Mouse (Mus musculus) megakaryocyte, embryonic 14.5 days (primary cell): ENCODE results near the gene Hus1. TPM values are rescaled to one million over a fixed set of nuclear protein-coding genes. Genes with fewer than 3 reads are reported as not detected.

Experiments used
- H3K27me3 ChIP-seq: replicated peaks from 2 replicates; pipeline ENCODE3; 2012; ENCODE audit warnings: inconsistent platforms
- H3K36me3 ChIP-seq: replicated peaks from 2 replicates; pipeline ENCODE3; 2012; ENCODE audit warnings: low read length, inconsistent platforms, mixed read lengths
- H3K4me1 ChIP-seq: 2 replicates; pipeline ENCODE4 v1.6.1; 2012; ENCODE audit warnings: inconsistent platforms
- H3K4me3 ChIP-seq: replicated peaks from 2 replicates; pipeline ENCODE3; 2012; ENCODE audit warnings: moderate library complexity, mild to moderate bottlenecking, inconsistent platforms
- H3K9me3 ChIP-seq: 2 replicates; pipeline ENCODE4 v1.6.1; 2012; ENCODE audit warnings: inconsistent platforms
- FLI1 ChIP-seq: IDR thresholded peaks from 2 replicates; pipeline ENCODE4 v1.6.1; 2012; ENCODE audit warnings: low read length, inconsistent platforms, mixed read lengths
- GATA1 ChIP-seq: IDR thresholded peaks from 3 replicates; pipeline ENCODE4 v1.6.1; 2012; ENCODE audit warnings: mixed read lengths, low read length, inconsistent platforms, borderline replicate concordance
- polyA plus RNA-seq: library from polyadenylated mRNA; stranded (reverse); fragments of >175 nt; gene quantifications from 2 replicates; pipeline ENCODE4 v1.2.3, GENCODE M21; 2012; ENCODE audit warnings: low replicate concordance; ENCODE audit not compliant: insufficient read depth

Hus1 gene
- polyA plus RNA-seq, 1 experiment: 1.5 TPM

DNA sequence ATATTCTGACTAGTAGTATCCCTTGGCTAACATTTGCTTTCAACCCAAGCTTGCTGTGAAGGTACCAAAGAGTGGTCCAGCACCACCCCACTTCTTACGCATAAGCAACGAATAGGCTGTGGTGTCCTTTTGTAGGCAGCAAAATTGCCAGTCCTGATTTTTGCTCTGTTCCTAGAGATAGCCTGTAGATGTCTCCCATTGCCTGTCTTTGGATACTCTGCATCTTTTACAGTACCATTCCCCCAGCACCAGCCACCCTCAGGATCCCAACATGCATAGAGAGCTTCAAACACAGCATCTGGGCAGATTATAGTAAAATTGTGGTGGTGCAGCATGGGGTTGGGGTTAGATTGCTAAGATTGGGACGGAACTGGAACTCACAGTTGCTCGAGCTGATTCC is 22.9 kb downstream of the Hus1 start:
- H3K9me3 ChIP-seq: 0 out of 2 replicates have a peak, but pooled peaks cover 3% of the 10 kb centered on the region

DNA sequence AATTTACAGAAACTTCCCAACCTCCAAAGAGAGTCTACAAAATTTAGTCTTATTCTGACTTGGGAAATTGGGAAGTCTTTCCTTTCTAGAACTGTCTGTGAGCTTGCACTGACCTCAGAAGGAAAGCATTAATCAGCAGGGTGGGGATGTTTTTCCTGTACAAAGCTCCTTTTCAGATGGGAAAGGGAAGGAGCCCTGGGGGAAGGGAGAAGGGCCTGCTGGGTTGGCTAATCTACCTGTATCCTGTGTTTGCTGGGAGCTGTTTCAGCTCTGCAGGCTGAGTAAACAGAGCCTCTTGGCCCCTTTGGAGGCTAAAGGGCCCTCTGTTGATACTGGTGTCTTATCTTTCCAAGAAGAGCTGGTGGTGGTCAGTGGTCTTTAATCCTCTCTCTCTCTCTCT is 24.9 kb downstream of the Hus1 start:
- TF ChIP-seq FLI1 (no peak), GATA1 (no peak)
- peaks cover 29% of the 10 kb centered on the region for H3K27me3 ChIP-seq

More for the DNA sequence above, 22.9 kb downstream of the Hus1 start:
- no peak for TF ChIP-seq GATA1
- no peak for TF ChIP-seq FLI1
- H3K4me1 ChIP-seq: peaks cover 11% of the 10 kb centered on the region
- no peak overlapping the region for H3K4me3 ChIP-seq
- peaks cover 27% of the 10 kb centered on the region for H3K27me3 ChIP-seq
- peaks cover 25% of the 10 kb centered on the region for H3K36me3 ChIP-seq

DNA sequence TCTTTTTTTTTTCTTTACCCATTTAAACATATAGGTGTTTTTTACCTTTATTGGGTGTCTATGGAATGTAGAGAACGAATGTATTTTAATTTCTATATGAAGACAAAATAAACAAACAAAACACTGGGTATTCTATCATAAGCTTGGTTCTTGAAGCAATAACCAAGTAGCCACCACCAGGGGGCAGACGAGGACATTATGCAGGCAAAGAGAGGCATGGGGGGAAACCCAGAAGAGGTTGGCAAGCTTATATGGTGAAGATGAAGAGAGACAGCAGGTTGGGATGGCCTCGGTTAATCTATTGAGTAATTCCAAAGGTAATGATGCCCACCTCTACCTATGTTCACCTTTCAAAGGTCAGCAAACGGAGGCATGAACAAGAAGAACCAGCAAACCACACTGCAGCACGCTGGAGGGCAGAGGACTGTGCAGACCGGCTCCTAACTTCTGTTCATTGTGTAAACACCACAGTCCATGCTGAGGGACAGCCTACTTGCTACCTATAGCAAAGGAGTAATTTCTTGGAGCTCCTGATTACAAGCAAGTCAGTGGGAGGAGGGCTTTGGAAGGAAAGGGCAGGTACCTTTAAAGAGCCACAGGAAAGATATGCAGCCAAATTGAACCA is 27.6 kb downstream of the Hus1 start:
- peaks cover 11% of the 10 kb centered on the region for H3K4me1 ChIP-seq
- TF ChIP-seq GATA1: no peak

More for the DNA sequence above, 24.9 kb downstream of the Hus1 start:
- Histone ChIP-seq H3K9me3 (no peaks in the 10 kb centered on the region), H3K36me3 (peaks cover 7% of the 10 kb centered on the region), H3K4me3 (no peak overlapping the region), H3K4me1 (peaks cover 11% of the 10 kb centered on the region)

DNA sequence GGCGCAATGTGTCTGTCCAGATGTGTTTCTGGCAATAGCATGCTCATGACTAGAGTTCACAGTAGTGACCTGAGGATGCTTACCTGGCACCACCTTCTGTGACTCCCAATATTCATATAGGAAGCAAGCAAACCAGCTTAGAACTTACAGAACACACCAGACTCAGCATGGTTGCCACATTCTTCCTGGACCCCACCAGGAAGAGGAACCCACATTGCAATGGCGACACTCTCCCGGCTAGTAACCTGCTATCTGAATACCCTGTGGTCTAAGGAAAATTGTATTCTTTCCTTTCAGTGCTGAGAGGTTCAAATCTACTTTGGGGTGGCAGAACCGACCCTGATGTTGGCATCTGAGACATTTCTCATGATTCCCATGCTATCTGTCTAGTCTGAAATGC is 32.8 kb downstream of the Hus1 start:
- Histone ChIP-seq H3K27me3 (peaks cover 28% of the 10 kb centered on the region), H3K4me3 (no peak overlapping the region), H3K36me3 (no peaks in the 10 kb centered on the region), H3K4me1 (no peaks in the 10 kb centered on the region), H3K9me3 (no peaks in the 10 kb centered on the region)
- no peak for TF ChIP-seq GATA1
- no peak for TF ChIP-seq FLI1

More for the DNA sequence above, 27.6 kb downstream of the Hus1 start:
- Histone ChIP-seq H3K27me3 (peaks cover 32% of the 10 kb centered on the region), H3K9me3 (no peaks in the 10 kb centered on the region), H3K36me3 (no peaks in the 10 kb centered on the region), H3K4me3 (no peak overlapping the region)

DNA sequence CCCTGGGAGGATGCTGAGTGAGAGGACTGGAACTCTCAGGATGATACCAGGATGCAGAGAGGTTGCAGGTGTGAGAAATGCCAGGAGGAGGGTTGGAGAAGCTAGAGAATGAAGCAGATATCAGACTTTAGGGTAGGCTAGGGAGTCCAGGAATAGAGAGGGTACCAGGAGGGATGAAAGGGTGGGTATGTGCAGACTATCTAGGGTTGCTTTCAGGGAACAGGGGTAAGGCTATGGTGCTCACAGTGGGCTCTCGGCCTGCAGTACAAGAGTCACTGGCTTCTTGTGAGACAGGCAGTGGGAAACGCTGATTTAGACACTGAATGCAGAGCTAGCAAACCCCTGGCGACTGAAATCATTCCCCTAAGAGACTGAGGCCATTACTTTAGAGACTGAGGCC is 37.8 kb downstream of the Hus1 start, which contains the start of gene Pkd1l1:
TSS of gene Pkd1l1 (minus strand) at position 101 of the 400 bp plus-strand sequence.
- H3K4me1 ChIP-seq: no peaks in the 10 kb centered on the region
- H3K4me3 ChIP-seq: no peak within 1 kb of the TSS
- peaks cover 28% of the 10 kb centered on the region for H3K27me3 ChIP-seq
- TF ChIP-seq FLI1: no peak
- no peak for TF ChIP-seq GATA1
- H3K36me3 ChIP-seq: no peaks in the 10 kb centered on the region
- no peaks in the 10 kb centered on the region for H3K9me3 ChIP-seq

DNA sequence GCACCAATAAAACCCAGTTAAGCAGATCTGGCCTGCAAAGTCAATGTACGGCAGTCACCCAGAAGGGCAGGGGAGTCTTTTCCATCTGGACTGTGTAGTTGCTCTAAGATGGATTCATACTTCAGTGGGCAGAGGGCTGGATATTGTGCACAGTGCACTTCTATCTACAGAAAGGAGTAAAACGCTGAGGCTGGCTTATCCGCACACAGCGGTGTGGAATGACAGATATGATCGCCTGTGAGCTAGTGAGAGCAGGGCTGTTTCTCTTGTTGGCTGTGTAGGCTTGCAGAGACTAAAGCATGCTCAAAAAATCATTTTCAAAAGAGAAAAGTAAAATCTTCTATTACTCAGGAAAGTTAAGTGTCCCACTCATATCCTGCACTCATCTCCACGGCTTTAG is 38.9 kb downstream of the Hus1 start:
- Histone ChIP-seq H3K4me3 (no peak overlapping the region), H3K36me3 (no peaks in the 10 kb centered on the region), H3K4me1 (no peaks in the 10 kb centered on the region), H3K27me3 (peaks cover 25% of the 10 kb centered on the region), H3K9me3 (no peaks in the 10 kb centered on the region)
- TF ChIP-seq GATA1: no peak
- TF ChIP-seq FLI1: no peak

DNA sequence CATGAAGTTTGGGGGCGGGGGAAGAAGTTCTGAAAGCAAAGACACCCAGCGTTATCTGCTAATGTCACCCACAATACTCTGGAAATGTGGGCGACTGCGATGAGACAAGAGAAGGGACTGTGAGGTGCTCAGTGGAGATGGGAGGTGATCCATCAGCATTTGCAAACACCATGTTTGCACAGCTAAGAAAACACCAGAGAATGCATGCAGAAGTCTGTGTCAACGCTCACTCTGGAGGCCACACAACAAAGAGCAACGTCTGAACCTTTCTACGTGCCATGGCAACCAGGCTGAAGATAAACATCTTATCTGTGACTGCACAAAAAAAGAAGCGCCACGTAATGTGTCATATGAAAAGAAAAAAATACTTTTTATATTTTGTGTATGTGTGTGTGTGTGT is 40.5 kb downstream of the Hus1 start:
- no peaks in the 10 kb centered on the region for H3K9me3 ChIP-seq
- TF ChIP-seq GATA1: no peak
- no peak for TF ChIP-seq FLI1
- no peaks in the 10 kb centered on the region for H3K36me3 ChIP-seq
- H3K4me3 ChIP-seq: no peak overlapping the region
- no peaks in the 10 kb centered on the region for H3K4me1 ChIP-seq
- H3K27me3 ChIP-seq: peaks cover 22% of the 10 kb centered on the region

DNA sequence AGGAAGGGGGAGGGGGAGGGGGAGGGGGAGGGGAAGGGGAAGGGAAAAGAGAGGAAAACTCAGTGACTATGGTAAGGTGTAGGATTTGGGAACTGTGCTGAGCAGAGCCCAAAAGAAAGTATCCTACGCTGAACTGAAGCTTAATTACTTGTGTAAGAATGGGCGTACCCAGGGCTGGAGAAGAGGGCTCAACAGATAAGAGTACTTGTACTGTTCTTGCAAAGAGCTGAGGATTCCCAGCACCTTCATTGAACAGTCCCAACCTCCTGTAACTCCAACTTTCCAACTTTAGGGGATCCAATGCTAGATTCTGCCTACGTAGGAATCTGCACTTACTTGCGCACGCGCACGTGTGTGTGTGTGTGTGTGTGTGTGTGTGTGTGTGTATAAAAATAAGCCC is 42.9 kb downstream of the Hus1 start:
- Histone ChIP-seq H3K36me3 (no peaks in the 10 kb centered on the region), H3K4me3 (no peak overlapping the region), H3K27me3 (peaks cover 13% of the 10 kb centered on the region), H3K4me1 (no peaks in the 10 kb centered on the region), H3K9me3 (no peaks in the 10 kb centered on the region)
- no peak for TF ChIP-seq GATA1
- TF ChIP-seq FLI1: no peak

DNA sequence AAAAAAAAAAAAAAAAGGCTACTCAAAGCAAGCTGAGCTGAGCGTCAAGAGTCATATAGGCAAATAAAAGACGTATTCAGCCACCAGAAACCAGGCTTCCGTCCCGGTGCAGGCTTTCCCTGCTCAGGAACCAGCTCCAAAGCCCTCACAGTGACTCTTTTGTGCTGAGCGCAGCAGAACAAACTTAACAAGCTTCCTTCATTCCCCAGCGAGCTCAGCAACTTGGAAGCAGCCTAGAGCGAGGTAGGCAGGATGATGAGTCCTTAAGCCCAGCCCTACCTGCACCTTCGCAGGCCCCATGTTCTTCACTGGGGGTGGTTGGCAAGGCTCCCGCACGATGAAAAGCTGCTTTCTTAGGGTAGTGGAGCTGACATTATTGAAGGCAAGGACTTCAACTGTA is 52.4 kb downstream of the Hus1 start:
- peaks cover 15% of the 10 kb centered on the region for H3K9me3 ChIP-seq
- H3K27me3 ChIP-seq: peaks cover 1% of the 10 kb centered on the region
- TF ChIP-seq GATA1 (no peak), FLI1 (no peak)
- no peaks in the 10 kb centered on the region for H3K4me1 ChIP-seq
- no peak overlapping the region for H3K4me3 ChIP-seq
- no peaks in the 10 kb centered on the region for H3K36me3 ChIP-seq

DNA sequence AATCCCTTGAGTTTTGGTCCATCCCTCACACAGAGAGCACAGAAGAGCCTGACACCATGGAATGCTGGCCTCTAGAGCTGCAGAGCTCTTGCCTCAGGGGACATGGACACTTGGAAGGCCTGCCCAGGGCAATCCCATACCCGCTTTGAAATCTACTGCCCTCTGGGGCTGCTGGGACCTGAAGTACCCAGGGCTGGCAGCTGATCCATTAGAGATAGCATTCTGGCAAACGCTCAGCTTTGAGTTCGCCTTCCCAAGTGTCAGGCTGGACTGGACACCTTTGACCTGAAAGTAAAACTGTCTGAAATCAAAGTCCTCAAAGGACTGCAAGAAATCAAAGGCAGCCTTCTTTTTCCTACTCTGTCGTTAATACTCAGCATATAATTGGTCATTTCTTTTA is 52.9 kb downstream of the Hus1 start:
- no peaks in the 10 kb centered on the region for H3K36me3 ChIP-seq
- no peaks in the 10 kb centered on the region for H3K27me3 ChIP-seq
- peaks cover 15% of the 10 kb centered on the region for H3K9me3 ChIP-seq
- H3K4me1 ChIP-seq: no peaks in the 10 kb centered on the region
- H3K4me3 ChIP-seq: no peak overlapping the region
- TF ChIP-seq FLI1 (no peak), GATA1 (no peak)

DNA sequence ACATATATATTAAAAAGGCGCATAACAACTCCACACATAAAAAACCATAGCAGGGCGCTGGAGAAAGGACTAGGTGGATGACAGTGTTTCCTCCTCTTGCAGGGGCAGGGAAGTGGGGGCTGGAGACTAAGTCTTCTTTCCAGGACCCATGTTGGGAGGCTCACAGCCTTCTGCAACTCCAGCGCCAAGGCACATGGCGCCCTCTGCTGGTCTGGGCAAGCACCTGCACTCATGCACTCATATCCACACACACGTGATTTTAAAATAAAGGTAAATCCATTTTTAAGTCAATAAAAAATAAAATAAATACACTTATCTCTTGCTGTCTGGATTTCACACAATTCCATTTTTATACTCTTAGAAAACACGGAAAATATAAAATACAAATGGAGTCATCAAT is 54.0 kb downstream of the Hus1 start:
- H3K27me3 ChIP-seq: no peaks in the 10 kb centered on the region
- peaks cover 15% of the 10 kb centered on the region for H3K9me3 ChIP-seq
- H3K4me1 ChIP-seq: no peaks in the 10 kb centered on the region
- H3K4me3 ChIP-seq: no peak overlapping the region
- TF ChIP-seq GATA1: no peak
- TF ChIP-seq FLI1: no peak
- H3K36me3 ChIP-seq: no peaks in the 10 kb centered on the region
